Mouse (Mus musculus): Measurements from ENCODE around the gene Gsto1. TPM values are rescaled to one million over a fixed set of nuclear protein-coding genes. Genes with fewer than 3 reads are reported as not detected.

Gsto1 gene
- total RNA-seq, 1 experiment from 2014 or later, result 147 TPM

DNA sequence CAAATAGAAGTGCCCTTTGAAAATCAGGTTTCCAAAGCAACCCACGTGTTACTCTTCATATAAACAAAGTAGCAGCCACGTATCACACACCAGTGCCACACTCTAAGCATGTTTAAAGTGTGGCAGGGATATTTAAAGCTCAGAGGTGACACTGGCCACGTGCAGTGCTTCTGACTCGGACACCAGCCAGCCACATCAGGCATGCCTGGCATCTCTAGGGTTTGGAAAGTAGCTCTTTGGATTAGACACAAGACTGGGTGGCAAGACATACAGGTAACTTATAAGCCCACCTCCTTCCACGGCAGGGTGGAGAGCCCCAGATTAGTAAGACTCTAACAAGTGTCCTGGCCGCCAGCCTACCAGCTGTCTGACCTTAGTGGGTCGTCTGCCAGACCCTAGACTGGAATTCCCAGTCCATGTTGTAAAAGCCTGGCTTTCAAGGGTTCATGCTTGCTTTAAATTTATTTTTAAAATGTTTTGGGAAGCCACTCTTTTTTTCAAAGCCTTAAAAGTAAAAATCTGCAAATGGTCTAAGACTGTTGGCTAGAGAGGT, 30.5 kb downstream of the Gsto1 start:
- ATAC-seq (ENCODE audit: extremely low read depth, insufficient number of reproducible peaks, low FRiP score, poor library complexity, severe bottlenecking), result no peak

DNA sequence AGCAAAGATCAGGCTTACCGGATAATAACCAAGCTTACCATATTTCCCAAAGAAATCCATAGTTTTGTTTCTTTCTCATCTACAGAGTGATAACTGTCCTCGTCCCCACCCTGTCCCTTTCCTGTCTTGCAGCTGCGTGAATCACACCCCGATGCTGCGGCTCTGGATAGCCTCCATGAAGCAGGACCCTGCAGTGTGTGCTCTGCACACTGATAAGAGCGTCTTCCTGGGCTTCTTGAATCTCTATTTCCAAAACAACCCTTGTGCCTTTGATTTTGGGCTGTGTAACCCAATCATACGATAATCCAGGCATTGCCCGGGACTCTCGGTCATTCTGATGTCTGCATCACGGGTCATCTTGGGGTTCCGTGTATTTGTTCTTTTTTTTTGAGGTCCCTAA, 31.1 kb downstream of the Gsto1 start:
- ATAC-seq (ENCODE audit: extremely low read depth, insufficient number of reproducible peaks, low FRiP score, poor library complexity, severe bottlenecking), result no peak

DNA sequence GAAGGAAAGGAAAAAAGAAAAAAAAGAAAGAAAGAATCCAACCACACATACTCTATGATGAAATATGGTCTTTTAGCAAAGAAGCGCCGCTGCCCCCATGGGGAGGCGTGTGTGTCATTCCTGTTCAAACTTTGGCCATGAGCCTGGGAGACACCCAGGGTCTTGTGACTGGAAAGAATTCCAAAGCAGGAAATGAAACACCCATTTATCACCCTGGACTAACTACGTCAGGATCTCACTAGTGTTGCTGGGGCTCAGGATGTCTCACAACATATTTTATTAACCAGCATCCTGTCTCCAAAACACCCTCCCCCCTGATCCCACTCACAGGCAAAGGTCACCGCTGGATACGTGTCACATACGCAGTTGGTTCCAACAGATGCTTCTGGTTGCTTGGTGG, 31.8 kb downstream of the Gsto1 start:
- ATAC-seq (ENCODE audit: extremely low read depth, insufficient number of reproducible peaks, low FRiP score, poor library complexity, severe bottlenecking), result no peak

DNA sequence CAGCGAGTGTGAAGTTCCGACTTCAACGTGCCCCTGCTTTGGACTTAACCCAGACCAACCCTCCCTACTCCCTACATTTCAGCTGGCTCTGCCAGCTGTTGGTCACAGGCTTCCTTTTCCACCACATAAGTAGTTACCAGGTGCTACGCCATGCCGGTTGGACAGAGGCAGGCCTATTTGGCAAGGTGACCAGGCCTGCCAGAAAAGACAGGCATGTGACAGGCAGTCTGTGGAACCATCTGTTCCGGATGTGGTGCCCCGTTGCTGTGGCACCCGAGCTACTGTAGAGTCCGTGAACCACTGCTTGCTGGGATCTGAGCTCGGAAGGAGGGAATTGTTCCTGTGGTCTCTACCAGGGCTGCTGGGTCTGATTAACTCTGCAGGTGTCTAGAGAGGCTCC, 32.6 kb downstream of the Gsto1 start:
- ATAC-seq (ENCODE audit: extremely low read depth, insufficient number of reproducible peaks, low FRiP score, poor library complexity, severe bottlenecking), result peak; percentile 14; the same call in 1 of the 2 replicates

DNA sequence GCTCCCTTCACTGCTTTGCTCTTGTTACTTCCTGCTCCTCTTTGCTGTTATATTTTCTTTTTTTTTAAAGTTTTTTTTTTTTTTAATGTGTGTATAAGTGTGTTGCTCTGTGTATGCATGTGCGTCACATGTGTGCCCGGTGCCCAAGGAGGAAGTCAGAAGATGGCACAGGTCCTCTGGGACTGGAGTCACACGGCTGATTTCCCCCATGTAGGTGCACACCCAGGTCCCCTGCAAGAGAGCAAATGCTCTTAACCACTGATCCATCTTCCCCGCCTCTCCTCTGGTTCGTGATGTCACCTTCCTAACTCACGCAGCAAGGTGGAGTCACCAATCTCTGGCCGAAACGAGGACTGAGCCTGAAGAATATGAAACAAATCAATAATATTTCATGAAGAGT, 33.3 kb downstream of the Gsto1 start:
- peak; percentile 75 for ATAC-seq (ENCODE audit: extremely low read depth, insufficient number of reproducible peaks, low FRiP score, poor library complexity, severe bottlenecking)

DNA sequence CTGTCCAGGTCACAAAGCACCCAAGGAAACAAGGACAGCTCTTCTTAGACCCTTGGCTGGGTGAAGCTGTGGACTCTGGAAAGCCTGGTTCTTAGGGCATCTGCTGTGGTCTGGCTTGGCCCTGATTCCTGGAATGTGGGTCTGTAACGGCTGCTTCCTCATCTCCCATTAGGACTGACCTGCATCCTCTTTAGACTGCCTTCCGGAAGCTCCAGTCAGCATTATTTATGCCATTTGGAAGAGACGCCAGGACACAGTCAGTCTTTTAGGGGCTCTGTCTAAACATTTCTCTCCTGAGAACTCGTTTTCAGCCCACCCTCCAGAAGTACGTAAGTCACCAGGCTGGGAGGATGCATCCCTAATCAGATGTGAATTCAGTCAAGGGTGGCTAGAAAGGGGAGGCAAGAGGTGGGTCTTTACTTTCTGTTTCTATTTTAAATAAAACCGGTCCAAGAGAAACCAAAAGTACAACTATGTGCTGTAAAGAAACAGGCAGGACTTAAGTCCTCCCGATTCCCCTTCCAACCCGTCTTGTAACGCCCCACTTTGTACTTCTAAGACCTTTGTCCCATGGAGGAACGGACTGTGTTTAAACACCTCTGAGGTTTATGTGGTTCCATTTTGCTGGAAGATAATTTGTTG, 35.8 kb downstream of the Gsto1 start:
- no peak for ATAC-seq (ENCODE audit: extremely low read depth, insufficient number of reproducible peaks, low FRiP score, poor library complexity, severe bottlenecking)

DNA sequence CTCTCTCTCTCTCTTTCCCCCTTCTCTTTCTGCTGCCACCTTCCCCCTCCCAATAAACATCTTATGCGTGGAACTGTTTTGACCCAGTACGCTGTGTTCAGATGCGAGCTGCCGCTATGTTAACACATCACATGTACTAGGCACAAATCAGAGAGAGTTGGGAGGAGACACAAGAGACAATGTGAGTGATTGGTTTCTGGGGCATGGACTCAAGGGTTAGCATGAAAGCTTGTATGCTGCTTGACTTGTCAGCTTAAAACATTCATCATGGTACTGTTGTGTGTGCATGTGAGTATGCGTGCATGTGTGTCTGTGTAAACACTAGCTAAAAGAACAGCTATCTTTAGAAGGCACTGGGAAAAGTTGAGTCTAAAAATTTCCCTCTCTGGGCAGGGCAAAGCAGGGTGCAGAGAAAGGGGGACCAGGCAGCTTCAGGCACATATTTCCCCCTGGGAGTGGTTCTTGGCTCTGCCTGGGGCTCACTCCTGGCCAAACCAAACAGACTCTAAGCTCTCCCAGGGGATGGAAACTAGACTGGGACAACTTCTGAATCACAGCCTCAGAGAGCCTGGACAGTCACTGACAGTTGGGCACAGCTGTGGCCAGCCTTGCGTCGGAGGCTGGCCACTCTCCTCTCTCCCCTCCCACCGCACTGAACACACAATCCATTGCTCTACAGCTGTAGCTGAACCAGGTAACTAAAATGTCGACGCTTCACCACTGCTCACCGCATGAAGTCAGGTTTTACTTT, 37.0 kb downstream of the Gsto1 start:
- no peak for ATAC-seq (ENCODE audit: extremely low read depth, insufficient number of reproducible peaks, low FRiP score, poor library complexity, severe bottlenecking)

DNA sequence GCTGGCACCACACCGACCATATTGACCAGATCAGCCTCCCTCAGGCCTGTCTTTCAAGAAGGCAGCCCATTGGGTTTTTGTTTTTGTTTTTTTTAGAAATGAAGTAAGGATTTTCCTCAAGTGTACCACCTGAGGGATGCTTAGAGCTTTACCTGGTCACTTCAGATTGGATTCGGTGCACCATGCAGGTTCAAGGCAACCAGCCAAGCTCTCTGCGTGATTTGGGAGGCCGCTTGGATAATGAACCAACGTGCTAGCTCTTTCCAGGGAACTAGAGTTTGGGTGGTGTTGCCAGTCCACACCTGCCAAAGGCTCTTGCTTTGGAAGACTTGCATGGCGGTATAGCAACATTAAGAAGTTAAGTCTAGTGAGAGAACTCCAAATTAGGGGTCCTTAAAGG, 38.3 kb downstream of the Gsto1 start:
- ATAC-seq (ENCODE audit: extremely low read depth, insufficient number of reproducible peaks, low FRiP score, poor library complexity, severe bottlenecking), result no peak

DNA sequence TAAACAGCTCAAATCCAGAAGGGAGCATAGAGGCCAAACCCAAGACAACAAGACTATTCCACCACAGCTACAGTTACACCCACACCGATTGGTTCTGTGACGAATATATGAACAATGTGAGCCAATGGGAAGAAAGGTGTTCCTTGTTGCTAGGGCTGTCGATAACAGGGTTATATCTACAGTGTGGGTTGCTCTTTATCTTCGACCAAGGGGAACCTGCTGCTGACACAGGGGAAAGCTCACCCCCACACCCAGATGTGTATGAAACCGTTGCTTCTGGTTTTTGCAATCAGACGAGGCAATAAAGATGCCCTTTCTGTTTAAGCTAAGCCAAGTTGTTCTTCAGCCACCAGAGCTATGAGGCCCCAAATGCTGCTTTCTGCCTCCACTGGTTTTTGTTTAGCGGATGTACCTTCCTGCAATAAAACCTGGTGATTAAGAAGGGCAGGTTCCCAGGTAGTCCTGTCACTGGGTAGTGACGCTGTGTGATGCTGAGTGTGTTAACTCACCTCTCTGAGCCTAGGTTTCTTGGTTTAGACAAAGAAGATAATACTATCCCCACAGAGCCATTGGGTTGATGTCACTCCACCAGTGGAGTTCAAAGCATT, 43.8 kb downstream of the Gsto1 start:
- peak; percentile 21; the same call in 1 of the 2 replicates for ATAC-seq (ENCODE audit: extremely low read depth, insufficient number of reproducible peaks, low FRiP score, poor library complexity, severe bottlenecking)

DNA sequence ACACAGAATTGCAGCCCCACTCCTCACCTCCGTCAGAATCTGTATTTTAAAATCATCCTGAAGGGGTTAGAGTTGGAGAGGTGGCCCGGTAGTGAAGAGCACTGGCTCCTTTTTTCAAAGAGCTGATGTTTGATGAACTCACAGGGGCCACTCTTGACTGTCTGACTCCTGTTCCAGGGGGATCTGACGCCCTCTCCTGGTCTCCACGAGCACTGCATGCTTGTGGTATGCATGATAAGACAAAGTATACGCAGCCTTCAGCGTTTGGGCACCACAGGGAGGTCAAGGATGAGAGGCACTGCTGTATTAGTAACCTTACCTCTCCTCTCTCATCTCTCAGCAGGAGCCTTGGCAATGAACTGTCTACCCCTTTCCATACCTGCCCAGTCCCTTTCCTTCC, 45.2 kb downstream of the Gsto1 start:
- ATAC-seq (ENCODE audit: extremely low read depth, insufficient number of reproducible peaks, low FRiP score, poor library complexity, severe bottlenecking), result peak; percentile 34; the same call in 1 of the 2 replicates

DNA sequence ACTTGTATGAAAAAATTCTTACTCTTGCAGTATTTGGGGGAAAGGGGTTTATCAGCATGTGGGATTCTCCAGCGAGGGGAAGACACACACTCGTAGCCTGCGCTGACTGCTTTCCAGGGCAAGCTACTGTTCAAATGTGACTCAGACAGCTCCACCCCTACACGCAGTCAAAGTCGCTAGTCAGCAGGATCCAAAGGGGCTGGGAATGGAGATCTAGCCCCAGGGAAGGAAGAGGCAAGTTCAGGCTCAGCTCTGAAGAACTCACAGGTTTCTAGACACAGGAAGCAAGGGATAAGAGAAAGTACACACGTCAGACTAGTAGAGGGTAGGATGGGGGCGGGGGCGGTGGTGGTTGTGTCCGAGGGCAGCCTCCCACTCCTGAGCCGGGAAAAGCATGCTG, 45.8 kb downstream of the Gsto1 start:
- ATAC-seq (ENCODE audit: extremely low read depth, insufficient number of reproducible peaks, low FRiP score, poor library complexity, severe bottlenecking), result no peak

DNA sequence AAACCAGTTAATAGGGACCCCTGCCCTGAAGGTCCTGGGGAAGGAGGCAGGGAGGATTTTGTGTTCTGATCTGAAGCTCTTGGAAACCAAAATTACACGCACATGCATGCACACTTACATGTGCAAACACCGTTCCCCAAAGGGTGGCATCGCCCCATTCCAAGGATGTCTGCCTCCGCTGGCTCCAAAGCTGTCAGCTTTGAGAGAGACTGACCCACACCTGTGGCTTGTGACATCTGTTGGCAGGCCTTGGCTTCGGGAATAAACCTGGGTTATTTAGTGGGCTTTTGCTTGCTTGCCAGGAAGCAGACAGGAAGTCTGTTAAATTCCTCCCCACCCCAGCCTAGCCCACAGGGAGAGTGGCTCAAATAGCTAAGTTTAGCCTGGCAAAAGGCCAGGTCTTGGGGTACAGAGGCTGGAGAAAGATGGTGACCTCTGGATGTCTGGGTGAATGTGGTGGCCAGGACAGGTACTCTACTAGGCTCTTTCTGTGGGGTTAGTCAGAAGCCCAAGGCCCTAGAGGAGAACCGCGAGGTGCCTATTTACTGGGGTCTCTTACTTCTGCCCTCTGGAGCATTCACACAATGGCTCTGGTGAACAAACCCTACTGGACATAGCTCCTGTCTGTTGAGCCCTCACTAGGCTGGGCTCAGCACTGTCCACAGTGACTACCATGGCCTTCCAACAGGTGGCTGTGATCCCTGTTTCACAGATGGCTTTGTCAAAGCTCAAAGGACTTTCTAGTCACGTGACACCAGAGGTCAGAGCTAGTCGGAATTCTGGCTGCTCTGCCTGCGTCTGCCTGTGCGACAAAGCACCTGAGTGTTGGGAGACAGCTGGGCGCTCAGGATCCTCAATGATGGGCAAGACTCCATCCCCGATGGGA, 47.8 kb downstream of the Gsto1 start:
- ATAC-seq (ENCODE audit: extremely low read depth, insufficient number of reproducible peaks, low FRiP score, poor library complexity, severe bottlenecking), result no peak

DNA sequence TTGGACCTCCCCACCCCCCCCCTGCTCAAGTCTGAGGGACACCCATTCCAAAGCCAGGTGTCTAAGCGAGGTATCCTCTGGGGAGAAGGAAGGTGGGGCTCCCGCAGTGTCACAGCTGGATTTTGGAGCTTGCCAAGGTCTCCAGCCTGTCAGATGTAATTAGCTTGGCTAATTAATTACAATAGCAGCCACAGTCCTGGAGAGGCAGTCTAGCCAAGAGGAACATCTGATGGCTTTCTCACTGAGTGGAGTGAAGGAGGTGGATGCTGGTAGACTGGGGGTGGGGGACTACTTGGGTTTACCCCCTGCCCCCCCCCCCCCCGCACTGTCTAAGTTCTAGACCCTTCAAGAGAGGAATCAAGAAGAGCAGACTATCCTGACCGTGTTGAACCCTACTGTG, 48.9 kb downstream of the Gsto1 start:
- no peak for ATAC-seq (ENCODE audit: extremely low read depth, insufficient number of reproducible peaks, low FRiP score, poor library complexity, severe bottlenecking)

DNA sequence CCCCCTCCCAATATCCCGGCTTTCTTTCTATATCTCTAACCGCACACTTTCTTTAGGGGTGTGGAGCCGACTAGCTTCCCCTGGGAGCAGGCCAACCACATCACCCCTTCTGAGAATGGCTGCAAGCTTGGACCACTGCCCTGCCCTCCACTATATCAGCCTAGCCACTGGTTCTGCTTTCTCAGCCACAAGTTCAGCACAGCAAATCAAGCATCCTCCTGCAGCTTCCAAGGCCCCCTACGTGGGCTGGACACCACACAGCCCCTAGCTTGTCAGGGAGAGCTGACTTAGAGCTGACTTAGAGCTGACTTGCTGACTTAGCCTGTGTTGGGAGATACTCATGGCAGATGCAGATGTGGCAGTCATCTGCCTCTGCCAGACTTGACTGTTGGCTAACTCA, 50.3 kb downstream of the Gsto1 start:
- ATAC-seq (ENCODE audit: extremely low read depth, insufficient number of reproducible peaks, low FRiP score, poor library complexity, severe bottlenecking), result peak; percentile 5; the same call in 1 of the 2 replicates

DNA sequence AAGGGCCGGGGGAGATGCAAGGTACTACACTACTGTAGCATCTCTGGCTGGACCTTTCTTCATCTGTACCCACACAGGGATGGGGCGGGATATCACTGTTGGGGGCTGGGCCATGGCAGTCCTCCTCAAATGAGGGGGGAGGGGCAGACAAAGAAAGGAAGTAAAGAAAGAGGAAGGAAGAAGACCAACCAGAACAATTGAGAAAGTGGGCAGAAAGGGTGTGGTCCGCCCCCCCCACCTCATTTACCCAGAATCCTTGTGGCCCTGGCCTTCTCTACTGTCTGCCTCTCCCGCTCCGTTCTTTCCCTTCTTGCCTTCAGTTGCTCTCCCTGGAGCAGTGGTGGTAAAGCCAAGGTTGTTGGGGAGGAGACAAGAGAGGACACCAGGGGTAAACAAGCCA, 50.8 kb downstream of the Gsto1 start:
- ATAC-seq (ENCODE audit: extremely low read depth, insufficient number of reproducible peaks, low FRiP score, poor library complexity, severe bottlenecking), result peak; percentile 71

DNA sequence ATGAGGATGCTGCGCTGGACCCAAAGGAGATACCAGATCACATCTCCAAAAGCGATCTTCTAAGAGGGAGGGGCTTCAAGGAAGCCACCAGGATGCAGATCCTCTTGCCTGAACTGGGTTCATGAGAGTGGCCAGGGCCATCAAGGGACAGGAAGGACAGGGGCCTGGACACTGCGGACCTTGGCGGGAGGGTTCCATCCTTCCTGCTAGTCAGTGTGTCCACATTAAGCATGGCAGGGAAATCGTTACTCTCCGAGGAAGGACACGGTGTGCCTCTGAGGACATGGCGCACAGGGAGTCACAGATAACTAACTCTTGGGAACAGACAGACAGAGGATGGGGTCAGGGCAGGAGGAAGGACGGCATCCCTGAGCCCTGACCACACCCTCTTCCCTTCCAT, 52.8 kb downstream of the Gsto1 start:
- ATAC-seq (ENCODE audit: extremely low read depth, insufficient number of reproducible peaks, low FRiP score, poor library complexity, severe bottlenecking), result no peak

DNA sequence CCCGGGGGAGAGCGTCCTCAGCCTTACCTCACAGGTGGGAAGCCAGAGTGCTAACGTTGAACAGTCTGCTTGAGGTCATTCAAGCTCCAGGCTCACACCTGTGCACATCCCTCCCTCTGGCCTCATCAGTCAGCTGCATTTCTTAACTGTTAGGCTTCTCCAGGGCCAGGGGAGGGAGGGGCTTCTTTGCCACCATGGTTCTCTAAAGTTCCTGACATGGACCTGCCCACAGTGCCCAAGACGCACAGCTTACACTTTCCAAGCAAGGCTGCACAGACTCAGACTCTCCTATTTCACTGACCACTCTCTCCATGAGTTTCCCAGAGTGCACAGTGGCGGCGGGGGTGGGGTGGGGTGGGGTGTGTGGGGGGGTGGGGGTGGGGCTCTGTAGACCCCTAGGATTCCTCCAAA, 54.2 kb downstream of the Gsto1 start:
- ATAC-seq (ENCODE audit: extremely low read depth, insufficient number of reproducible peaks, low FRiP score, poor library complexity, severe bottlenecking), result no peak

DNA sequence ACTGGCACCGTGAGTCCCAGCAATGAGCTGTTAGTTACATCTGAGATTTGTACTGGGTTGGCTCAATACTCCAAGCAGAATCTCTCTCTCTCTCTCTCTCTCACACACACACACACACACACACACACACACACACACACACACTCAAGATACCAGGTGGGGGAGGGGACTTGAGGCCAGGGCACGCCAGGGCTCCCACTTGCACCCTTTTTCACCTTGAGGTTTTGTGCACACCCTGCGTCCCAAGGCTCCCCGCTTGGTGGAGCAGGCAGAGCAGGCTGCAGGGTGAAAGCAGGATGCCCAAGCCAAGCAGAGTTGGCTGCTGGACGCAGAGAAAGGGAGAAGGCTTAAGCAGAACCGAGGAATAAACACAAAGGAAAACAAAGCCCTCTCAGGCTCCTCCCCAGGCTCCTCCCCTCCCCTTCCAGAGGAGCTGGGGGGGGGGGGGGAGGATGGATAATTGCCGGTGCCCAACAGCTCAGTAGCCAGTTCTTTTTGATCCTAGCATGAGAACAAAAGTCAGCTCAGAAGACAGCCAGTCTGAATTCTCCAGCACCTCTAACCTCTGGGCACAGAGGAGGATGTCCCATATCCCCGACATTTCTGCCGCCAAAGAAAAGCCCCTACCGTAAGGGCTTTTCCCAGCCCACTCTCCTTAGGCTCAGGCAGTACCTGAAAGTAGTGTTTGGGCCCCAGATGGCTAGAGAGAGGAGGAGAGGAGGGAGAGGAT, 54.8 kb downstream of the Gsto1 start:
- ATAC-seq (ENCODE audit: extremely low read depth, insufficient number of reproducible peaks, low FRiP score, poor library complexity, severe bottlenecking), result 0 out of 2 replicates have a peak, but pooled peaks have one; percentile 3

All from neutrophil, adult 5-6 weeks (primary cell).